Mouse (Mus musculus): Measurements from ENCODE around the gene Gm42674. TPM values are rescaled to one million over a fixed set of nuclear protein-coding genes. Genes with fewer than 3 reads are reported as not detected.

Gm42674 gene
- polyA plus RNA-seq, 1 experiment from 2014 or later = not detected

- no peak for DNase-seq (ENCODE audit: low spot score)
- peaks cover 11% of the 10 kb centered on the region for H3K4me1 ChIP-seq
- 85% methylated on average over 15 of the region's 15 CpGs for WGBS
Observed at GRCm38 (mm10) chr3:90586016-90586643, 15.6 kb upstream of the Gm42674 start.

GRCm38 (mm10) chr3:90586906-90587305 is 14.8 kb upstream of the Gm42674 start:
- Histone ChIP-seq H3K36me3 (no peaks in the 10 kb centered on the region), H3K9me3 (replicated peaks) (no peaks in the 10 kb centered on the region), H3K27ac (replicated peaks) (no peak overlapping the region), H3K4me1 (peaks cover 11% of the 10 kb centered on the region), H3K4me3 (no peak overlapping the region), H3K27me3 (ENCODE audit: low read depth, poor library complexity, severe bottlenecking) (no peaks in the 10 kb centered on the region)
- WGBS = 60% methylated on average over 10 of the region's 10 CpGs
- no peak for DNase-seq (ENCODE audit: low spot score)

More at GRCm38 (mm10) chr3:90586016-90586643, 15.6 kb upstream of the Gm42674 start:
- Histone ChIP-seq H3K27me3 (ENCODE audit: low read depth, poor library complexity, severe bottlenecking) (no peaks in the 10 kb centered on the region), H3K36me3 (no peaks in the 10 kb centered on the region), H3K9me3 (replicated peaks) (no peaks in the 10 kb centered on the region), H3K27ac (replicated peaks) (no peak overlapping the region), H3K4me3 (no peak overlapping the region)

- WGBS = 93% methylated on average over 14 of the region's 14 CpGs
- Histone ChIP-seq H3K4me1 (peaks cover 11% of the 10 kb centered on the region), H3K9me3 (replicated peaks) (no peaks in the 10 kb centered on the region), H3K27ac (replicated peaks) (no peak overlapping the region), H3K27me3 (ENCODE audit: low read depth, poor library complexity, severe bottlenecking) (no peaks in the 10 kb centered on the region), H3K4me3 (no peak overlapping the region), H3K36me3 (no peaks in the 10 kb centered on the region)
- no peak for DNase-seq (ENCODE audit: low spot score)
Observed at GRCm38 (mm10) chr3:90587361-90588101, 14.2 kb upstream of the Gm42674 start.

- no peaks in the 10 kb centered on the region for H3K4me1 ChIP-seq
- 87% methylated on average over 6 of the region's 6 CpGs for WGBS
- H3K4me3 ChIP-seq = no peak overlapping the region
- H3K9me3 ChIP-seq (replicated peaks) = no peaks in the 10 kb centered on the region; the same call in 1 of the 2 replicates
- H3K27me3 ChIP-seq (ENCODE audit: low read depth, poor library complexity, severe bottlenecking) = no peaks in the 10 kb centered on the region
- no peak for DNase-seq (ENCODE audit: low spot score)
- H3K36me3 ChIP-seq = no peaks in the 10 kb centered on the region
- no peak overlapping the region for H3K27ac ChIP-seq (replicated peaks)
Observed at GRCm38 (mm10) chr3:90589390-90589789, 12.3 kb upstream of the Gm42674 start.

- no peak within 1 kb of the TSS for H3K4me3 ChIP-seq
- DNase-seq (ENCODE audit: low spot score) = no peak
- 84% methylated on average over 8 of the region's 8 CpGs for WGBS
- no peaks in the 10 kb centered on the region for H3K27me3 ChIP-seq (ENCODE audit: low read depth, poor library complexity, severe bottlenecking)
- no peaks in the 10 kb centered on the region for H3K36me3 ChIP-seq
- no peaks in the 10 kb centered on the region for H3K4me1 ChIP-seq
- no peaks in the 10 kb centered on the region; the same call in 1 of the 2 replicates for H3K9me3 ChIP-seq (replicated peaks)
- H3K27ac ChIP-seq (replicated peaks) = no peak within 1 kb of the TSS
Observed at GRCm38 (mm10) chr3:90589947-90590346, 11.8 kb upstream of the Gm42674 start, which contains the start of gene S100a2. Gene S100a2 (plus strand): TSS chr3:90590247.

- Histone ChIP-seq H3K36me3 (no peaks in the 10 kb centered on the region), H3K4me3 (no peak overlapping the region), H3K9me3 (replicated peaks) (no peaks in the 10 kb centered on the region; the same call in 1 of the 2 replicates), H3K27me3 (ENCODE audit: low read depth, poor library complexity, severe bottlenecking) (no peaks in the 10 kb centered on the region), H3K4me1 (0 out of 2 replicates have a peak, but pooled peaks cover 3% of the 10 kb centered on the region), H3K27ac (replicated peaks) (no peak overlapping the region)
- no peak for DNase-seq (ENCODE audit: low spot score)
- WGBS = 82% methylated on average over 1 of the region's 1 CpGs
Observed at GRCm38 (mm10) chr3:90594466-90594865, 7.2 kb upstream of the Gm42674 start.

- DNase-seq (ENCODE audit: low spot score) = no peak
- no peak overlapping the region for H3K27ac ChIP-seq (replicated peaks)
- no peaks in the 10 kb centered on the region for H3K27me3 ChIP-seq (ENCODE audit: low read depth, poor library complexity, severe bottlenecking)
- no peak overlapping the region for H3K4me3 ChIP-seq
- H3K9me3 ChIP-seq (replicated peaks) = no peaks in the 10 kb centered on the region; the same call in 1 of the 2 replicates
- 83% methylated on average over 5 of the region's 5 CpGs for WGBS
- no peaks in the 10 kb centered on the region for H3K36me3 ChIP-seq
- H3K4me1 ChIP-seq = 0 out of 2 replicates have a peak, but pooled peaks cover 3% of the 10 kb centered on the region
Observed at GRCm38 (mm10) chr3:90595556-90595955, 6.1 kb upstream of the Gm42674 start.

GRCm38 (mm10) chr3:90596810-90597209 is 4.9 kb upstream of the Gm42674 start:
- 89% methylated on average over 6 of the region's 6 CpGs for WGBS
- no peaks in the 10 kb centered on the region; the same call in 1 of the 2 replicates for H3K9me3 ChIP-seq (replicated peaks)

GRCm38 (mm10) chr3:90597736-90598135 is 4.0 kb upstream of the Gm42674 start:
- Histone ChIP-seq H3K27ac (replicated peaks) (no peak overlapping the region), H3K27me3 (ENCODE audit: low read depth, poor library complexity, severe bottlenecking) (no peaks in the 10 kb centered on the region), H3K9me3 (replicated peaks) (no peaks in the 10 kb centered on the region; the same call in 1 of the 2 replicates), H3K36me3 (no peaks in the 10 kb centered on the region), H3K4me1 (0 out of 2 replicates have a peak, but pooled peaks cover 3% of the 10 kb centered on the region), H3K4me3 (no peak overlapping the region)
- DNase-seq (ENCODE audit: low spot score) = no peak
- 62% methylated on average over 6 of the region's 6 CpGs for WGBS

More at GRCm38 (mm10) chr3:90596810-90597209, 4.9 kb upstream of the Gm42674 start:
- DNase-seq (ENCODE audit: low spot score) = no peak
- no peaks in the 10 kb centered on the region for H3K27me3 ChIP-seq (ENCODE audit: low read depth, poor library complexity, severe bottlenecking)
- H3K4me3 ChIP-seq = no peak overlapping the region
- H3K4me1 ChIP-seq = 0 out of 2 replicates have a peak, but pooled peaks cover 3% of the 10 kb centered on the region
- H3K27ac ChIP-seq (replicated peaks) = no peak overlapping the region
- H3K36me3 ChIP-seq = no peaks in the 10 kb centered on the region

GRCm38 (mm10) chr3:90598212-90598611 is 3.5 kb upstream of the Gm42674 start:
- H3K36me3 ChIP-seq = no peaks in the 10 kb centered on the region
- no peak overlapping the region for H3K27ac ChIP-seq (replicated peaks)
- 80% methylated on average over 4 of the region's 4 CpGs for WGBS
- DNase-seq (ENCODE audit: low spot score) = no peak
- no peaks in the 10 kb centered on the region; the same call in 1 of the 2 replicates for H3K9me3 ChIP-seq (replicated peaks)
- H3K4me1 ChIP-seq = 0 out of 2 replicates have a peak, but pooled peaks cover 3% of the 10 kb centered on the region
- no peaks in the 10 kb centered on the region for H3K27me3 ChIP-seq (ENCODE audit: low read depth, poor library complexity, severe bottlenecking)
- no peak overlapping the region for H3K4me3 ChIP-seq

GRCm38 (mm10) chr3:90599401-90599800 is 2.3 kb upstream of the Gm42674 start:
- H3K4me3 ChIP-seq = no peak overlapping the region
- 0 out of 2 replicates have a peak, but pooled peaks cover 3% of the 10 kb centered on the region for H3K4me1 ChIP-seq
- no peaks in the 10 kb centered on the region for H3K27me3 ChIP-seq (ENCODE audit: low read depth, poor library complexity, severe bottlenecking)
- no peaks in the 10 kb centered on the region for H3K36me3 ChIP-seq
- no peak for DNase-seq (ENCODE audit: low spot score)
- H3K9me3 ChIP-seq (replicated peaks) = no peaks in the 10 kb centered on the region
- no peak overlapping the region for H3K27ac ChIP-seq (replicated peaks)
- WGBS = 79% methylated on average over 3 of the region's 3 CpGs

- no peaks in the 10 kb centered on the region for H3K36me3 ChIP-seq
- H3K27me3 ChIP-seq (ENCODE audit: low read depth, poor library complexity, severe bottlenecking) = no peaks in the 10 kb centered on the region
- no peak overlapping the region for H3K27ac ChIP-seq (replicated peaks)
- no peak overlapping the region for H3K4me3 ChIP-seq
- 87% methylated on average over 6 of the region's 6 CpGs for WGBS
- DNase-seq (ENCODE audit: low spot score) = no peak
- 0 out of 2 replicates have a peak, but pooled peaks cover 3% of the 10 kb centered on the region for H3K4me1 ChIP-seq
- H3K9me3 ChIP-seq (replicated peaks) = no peaks in the 10 kb centered on the region
Observed at GRCm38 (mm10) chr3:90600036-90600435, 1.7 kb upstream of the Gm42674 start.

Data from midbrain, embryonic 10.5 days (tissue).